Mouse (Mus musculus): ENCODE results near the gene Dnajb5. TPM values are rescaled to one million over a fixed set of nuclear protein-coding genes. Genes with fewer than 3 reads are reported as not detected.

The Dnajb5 gene
- 100 to 1,000 TPM; 143 to 183 TPM for total RNA-seq (2021)
- long read RNA-seq, experiment 1, full-length matches to known transcripts: 37 of 71 reads
- long read RNA-seq, experiment 1, partial matches to known transcripts: 32 of 71 reads
- long read RNA-seq, experiment 1, other reads (novel, unspliced or antisense): 2 of 71 reads
- long read RNA-seq, experiment 2, full-length matches to known transcripts: 41 of 74 reads
- long read RNA-seq, experiment 2, partial matches to known transcripts: 32 of 74 reads
- long read RNA-seq, experiment 2, other reads (novel, unspliced or antisense): 1 of 74 reads

DNA sequence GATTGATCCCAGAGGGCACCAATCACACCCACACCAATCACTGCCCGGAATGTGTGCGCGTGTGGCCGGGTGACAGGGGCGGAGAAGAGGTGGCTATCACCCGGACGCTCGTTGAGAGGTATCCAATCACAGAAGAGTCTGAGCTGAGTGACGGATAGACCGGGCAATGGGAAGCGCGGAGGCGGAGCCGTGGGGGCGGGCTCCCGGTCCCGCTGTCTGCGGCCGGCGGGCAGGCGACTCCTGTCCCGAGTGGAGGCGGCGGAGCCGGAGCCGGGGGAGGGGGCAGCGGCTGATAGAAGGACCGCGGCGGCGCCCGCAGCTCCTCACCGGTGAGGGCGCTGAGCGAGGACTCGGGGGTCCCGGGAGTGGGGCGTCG is at the start of gene Dnajb5:
TSS of gene Dnajb5 (plus strand) at position 139 of the 376 bp plus-strand sequence.
- peak; percentile 99 for DNase-seq

DNA sequence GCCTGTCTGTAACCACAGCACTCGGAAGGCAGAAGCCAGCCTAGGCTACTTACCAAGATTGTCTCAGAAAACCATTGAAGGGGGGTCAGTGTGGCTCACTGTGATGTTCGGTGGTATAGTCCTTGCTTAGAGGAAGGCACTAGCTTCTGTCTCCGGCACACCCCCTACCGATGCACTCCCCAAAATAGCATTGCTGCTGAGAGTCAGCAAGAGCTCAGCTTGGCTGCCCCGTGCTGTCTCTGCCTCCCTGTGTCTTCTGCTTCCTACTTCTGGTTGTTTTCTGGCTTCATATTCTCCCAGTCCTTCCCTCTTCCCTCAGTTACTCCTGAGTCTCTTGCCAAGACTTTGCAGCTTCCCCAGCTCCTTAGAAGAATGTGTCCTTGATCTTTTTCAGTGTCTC is 48.7 kb upstream of the Dnajb5 start:
- no peak for DNase-seq

DNA sequence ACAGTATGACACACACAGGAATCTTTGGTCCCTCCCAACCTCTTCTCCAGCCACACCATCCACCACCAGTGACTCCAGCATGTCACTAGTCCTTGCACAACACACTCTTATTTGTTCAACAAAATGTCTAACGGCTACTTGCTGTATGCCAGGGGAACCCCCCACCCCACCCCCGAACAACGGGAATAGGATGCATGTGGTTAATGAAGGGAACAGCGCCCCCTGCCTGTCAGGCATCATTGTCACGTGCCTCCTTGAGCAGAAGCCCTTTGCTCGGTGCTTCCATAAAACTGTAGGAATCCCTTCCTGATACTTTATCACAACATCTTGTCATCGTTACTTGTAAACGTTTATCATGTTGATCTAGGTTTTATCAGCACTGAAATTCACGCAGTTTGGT is 47.4 kb upstream of the Dnajb5 start:
- no peak for DNase-seq

DNA sequence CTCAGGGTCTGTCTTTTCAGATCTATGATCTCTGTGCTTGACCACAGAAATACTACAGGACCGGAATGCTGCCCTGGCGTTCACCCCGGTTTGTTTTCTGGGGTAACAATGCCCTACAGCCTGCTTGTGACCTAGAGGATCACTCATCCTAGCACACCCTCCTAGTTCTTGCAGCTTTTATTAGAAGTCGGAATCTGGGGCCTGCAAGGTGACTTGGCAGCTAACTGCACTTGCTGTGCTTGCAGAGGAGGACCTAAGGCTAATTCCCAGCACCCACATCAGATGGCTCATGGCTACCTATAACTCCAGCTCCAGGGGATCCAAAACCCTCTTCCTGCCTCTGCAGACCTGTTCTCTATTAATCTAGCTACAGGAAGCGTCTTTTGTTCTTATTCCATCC is 46.9 kb upstream of the Dnajb5 start:
- no peak for DNase-seq

DNA sequence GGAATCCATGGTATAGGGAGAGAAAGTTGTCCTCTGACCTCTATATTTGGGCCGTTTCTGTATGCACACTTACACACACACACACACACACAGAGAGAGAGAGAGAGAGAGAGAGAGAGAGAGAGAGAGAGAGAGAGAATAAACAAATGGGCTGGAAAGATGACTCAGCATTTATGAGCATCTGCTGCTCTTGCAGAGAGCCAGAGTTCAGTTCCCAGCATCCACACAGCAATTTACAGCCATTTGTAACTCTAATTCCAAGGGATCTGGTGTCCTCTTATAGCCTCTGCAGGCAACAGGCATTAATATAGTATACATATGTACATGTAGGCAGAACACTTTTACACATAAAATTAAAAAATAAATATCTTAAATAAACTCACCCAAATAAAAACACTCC is 45.7 kb upstream of the Dnajb5 start:
- no peak for DNase-seq

DNA sequence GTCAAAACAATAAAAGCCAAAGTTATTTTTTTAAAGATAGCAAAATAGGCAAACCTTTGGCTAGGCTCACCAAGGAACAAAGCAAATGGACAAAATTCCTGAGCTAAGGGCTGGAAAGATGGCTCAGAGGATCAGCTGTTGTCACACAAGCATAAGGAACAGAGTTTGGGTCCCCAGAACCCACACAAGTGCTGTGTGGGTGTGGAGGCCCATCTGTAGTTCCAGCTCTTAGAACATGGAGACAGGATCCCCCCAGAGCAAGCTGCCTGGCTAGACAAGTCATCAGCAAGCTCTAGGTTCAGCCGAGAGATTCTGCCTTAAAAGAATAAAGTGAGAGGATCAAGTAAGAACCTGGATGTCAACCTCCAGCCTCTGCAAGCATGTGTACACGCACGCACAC is 45.1 kb upstream of the Dnajb5 start:
- no peak for DNase-seq

DNA sequence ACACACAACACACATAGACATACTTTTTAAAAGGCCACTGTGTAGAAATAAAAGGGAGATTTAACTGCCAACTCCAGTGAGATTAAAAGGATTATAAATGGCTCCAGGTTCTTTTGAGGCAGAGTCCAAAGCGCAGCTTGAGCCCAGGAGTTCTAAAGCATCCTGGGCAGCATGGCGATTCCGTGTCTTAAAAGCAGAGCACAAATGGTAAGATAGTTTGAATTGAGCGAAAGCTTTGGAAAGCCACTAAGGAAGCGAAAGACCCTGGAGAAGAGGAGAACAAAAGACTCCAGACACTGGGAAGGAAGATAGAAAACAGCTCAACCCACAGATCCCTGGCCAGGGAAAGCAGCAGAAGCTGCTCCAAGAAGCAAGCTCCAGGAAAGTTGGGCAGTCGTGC is 44.6 kb upstream of the Dnajb5 start:
- no peak for DNase-seq

DNA sequence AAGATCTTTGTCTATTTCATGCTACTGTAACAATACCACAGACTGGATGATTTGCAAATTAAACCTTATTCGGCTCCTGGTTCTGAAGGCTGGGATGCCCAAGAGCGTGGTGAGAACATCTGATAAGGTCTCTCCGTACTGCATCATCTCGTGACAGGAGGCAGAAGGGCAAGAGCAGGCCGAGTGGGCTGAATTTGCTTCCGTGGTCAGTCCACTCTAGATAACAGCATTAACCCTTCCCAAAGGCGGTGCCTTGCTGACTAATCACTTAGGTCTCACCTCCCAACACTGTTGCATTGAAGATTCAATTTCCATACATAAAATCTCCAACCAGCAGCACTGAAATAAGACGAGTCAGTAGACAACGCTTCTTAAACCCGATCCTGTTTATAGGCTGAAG is 36.2 kb upstream of the Dnajb5 start:
- DNase-seq: no peak

DNA sequence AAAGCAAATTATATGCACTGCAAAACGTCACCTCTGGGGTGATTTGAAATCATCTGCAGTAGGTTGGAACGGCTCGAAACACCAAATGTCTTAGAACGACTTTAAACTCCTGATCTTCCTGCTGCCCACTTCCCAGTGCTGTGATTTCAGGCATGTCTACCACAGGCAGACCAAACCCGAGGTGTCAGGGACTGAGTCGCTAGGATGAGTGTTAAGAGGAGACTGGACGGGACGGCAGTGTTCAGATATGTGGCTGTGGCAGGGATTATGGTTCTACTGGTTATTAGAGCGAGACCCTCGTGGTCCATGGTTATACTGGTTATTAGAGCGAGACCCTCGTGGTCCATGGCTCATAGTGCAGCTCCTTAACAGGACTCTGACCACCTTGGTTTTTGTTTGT is 34.3 kb upstream of the Dnajb5 start:
- DNase-seq: no peak

DNA sequence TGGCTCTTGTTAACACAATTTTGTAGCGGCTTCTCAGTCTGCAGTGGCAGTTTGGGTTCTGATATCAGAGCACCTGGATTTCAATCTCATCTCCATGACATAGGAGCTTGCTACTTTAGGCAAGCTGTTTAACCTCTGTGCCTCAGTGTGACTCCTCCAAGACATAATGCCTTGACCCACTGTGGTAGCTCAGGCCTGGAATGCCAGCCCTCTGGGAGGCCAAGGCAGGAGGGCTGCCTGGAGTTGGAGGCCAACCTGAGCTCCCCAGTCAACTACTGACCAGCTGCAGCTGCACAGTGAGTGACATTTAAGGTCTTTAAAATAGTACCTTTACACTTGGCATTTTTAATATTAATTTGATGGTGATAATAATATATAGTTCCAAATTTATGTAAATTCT is 33.6 kb upstream of the Dnajb5 start:
- no peak for DNase-seq

DNA sequence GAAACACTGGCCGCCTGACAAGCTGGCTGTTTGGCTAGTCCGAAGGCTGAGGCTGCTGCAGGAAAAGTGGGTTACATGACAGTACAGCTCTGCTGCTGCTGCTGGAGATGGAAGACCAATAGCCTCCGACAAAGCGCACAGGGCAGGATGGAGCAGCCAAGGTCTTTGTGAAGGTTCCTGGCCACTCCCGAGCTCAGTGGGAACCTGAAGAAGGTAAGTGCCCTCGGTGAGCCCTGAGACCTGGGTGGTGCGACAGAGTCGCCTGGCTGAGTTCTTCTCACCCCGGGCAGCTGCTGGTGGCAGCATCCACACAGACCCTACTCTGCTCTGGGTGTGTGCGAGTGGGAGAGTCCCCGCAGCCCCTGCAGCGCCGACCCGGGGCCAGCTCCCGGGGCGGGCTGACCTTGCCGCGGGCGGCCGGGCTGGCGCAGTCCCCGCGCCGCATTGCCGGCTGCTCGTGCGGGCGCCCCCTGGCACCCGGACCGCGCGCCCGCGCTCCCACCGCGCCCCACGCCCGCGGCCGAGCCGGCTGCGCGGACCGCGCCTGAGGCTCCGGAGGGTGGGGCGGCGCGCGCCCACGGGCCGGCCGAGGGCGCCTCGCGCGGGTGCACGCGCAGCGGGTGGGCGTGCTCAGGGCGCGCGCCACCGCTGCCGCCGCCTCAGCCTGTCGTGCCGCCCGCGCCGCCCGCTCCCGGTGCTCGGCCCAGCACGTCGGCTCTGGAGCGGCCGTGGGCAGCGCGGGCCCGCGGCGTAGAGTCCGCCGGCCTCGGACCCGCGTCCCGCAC is 32.8 kb upstream of the Dnajb5 start, which contains the start of gene Phf24:
TSS of gene Phf24 (plus strand) at position 44 of the 785 bp plus-strand sequence.
- no peak for DNase-seq

DNA sequence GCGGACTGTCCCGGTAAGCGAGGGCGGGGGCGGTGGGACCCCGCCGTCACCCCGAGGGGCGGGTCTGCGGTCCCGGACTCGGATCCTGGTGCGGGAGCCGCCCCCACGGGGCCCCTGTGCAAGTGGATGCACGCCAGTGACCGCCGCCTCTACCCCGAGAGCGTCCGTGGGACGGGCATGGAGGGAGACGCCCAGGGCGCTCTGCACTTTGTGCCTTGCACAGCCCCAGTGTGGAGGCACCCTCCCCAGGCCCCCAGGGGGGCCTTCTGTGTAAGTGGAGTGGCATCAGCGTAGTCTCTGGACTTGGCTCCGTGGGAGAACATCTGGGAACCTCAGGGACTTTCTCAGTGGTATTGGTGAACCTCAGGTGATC is 32.2 kb upstream of the Dnajb5 start:
- no peak for DNase-seq

DNA sequence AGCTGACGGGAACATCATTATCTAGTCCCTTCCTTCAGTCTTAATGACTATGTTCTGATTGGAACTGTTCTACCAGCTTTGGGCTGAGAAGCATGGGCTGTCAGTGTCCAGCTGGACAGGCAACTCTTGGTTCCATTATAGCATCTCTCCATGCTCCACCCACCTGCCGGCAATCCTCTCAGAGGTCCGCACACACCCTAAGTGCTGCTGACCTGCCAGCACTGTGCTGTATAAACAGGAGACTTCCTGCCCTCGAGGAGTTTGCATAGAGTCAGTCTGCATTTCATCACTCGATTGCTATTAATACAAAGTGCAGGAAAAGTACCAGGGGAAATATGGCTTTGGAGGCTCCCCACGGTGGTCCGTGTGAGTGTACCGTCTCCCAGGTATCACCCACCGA is 28.9 kb upstream of the Dnajb5 start:
- DNase-seq: no peak

DNA sequence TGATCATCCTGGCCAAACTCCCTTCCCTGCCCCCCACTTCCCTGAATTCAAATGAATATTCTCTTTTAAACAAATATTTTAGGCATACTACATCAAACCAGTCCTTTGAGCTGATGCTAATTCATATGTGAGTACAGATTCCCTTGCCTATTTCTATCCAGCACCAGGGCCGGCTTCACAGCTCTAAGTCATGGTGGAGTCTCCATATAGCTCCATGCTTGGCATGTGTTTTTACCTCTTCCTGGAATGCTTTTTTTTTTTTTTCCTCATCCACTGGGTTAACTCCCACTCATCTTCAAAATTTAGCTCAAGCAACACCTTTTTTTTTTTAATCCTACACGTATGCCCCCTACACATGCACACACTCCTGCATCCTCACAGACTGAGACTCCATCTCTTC is 28.1 kb upstream of the Dnajb5 start:
- no peak for DNase-seq

DNA sequence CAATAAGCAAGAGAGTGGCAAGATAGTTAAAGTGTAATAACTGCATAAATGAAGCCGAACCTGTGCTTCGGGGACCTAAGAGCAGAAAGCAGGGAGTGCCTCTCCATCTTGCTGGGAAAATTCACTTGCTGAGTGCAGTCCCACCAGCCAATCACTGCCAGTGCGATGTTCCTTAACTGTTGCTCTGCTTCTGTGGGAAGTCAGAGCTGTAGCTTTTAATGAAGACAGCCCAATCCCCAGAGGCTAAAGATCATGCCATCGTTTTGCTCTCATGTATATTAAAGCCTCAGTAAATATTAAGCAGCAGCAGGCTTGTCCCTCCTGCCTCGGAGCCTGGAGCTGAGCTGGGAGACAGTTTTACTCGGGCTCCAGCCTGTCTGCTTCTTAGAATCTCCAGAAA is 27.6 kb upstream of the Dnajb5 start:
- no peak for DNase-seq

DNA sequence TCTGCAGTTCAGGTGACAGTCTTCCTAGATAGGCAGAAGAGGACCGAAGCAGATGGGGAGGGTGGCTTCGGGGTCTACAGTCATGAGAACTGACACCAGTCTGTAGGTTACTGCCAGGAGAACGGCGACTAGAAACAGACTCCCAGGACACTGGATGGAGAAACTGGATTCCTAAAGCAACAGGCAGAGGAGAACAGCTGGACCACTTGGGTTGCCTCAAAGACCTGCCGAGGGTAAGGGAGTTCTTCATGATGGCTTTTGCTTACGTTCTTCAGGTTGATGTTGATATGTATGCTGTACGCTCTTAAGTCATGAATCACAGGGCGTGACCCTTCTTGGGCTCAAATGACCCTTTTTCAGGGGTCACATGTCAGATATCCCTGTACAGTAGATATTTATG is 27.2 kb upstream of the Dnajb5 start:
- DNase-seq: no peak

DNA sequence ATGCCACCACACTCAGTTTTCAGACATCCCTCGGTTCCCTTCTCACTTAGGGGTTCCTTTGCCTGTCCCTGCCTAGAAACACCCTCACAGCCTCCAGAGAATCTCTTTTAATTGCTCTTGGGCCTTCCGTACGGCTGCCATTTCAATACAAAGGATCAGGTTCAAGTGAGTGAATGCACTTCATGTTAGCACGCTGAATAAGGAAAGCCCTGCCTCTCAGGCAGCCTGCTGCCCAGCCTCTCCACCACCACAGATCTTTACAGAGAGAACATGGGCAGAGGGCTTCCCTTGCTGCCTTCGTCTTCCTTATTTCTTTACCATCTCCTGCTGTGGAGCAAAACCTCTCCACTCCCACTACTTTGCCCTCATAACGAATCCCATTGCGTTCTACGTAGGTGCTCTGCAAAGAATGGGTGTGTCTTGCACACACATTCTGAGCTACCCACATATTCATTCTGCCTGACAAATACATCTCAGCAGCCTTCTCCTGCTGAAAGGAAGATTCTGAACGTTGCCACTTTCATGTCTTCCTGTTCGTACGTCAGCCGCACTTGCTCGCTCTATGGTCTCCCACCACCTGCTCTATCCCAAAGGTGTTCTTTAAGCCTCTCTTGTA is 25.4 kb upstream of the Dnajb5 start:
- no peak for DNase-seq

DNA sequence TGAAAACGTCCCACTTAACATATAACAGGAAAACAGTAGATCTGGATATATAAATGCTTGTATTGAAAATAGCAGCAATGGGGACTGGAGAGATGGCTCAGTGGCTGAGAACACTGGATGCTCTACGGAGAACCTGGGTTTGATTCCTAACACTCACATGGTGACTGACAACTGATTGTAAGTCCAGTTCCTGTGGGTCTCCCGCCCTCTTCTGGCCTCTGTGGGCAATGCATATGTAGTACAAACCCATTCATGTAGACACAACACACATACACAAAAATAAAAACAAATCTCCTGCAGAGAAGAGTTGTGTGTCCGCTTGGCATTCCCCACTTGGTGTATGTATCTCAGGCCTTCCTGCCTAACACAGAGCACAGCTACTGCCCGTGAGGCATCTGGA is 21.4 kb upstream of the Dnajb5 start:
- DNase-seq: no peak

DNA sequence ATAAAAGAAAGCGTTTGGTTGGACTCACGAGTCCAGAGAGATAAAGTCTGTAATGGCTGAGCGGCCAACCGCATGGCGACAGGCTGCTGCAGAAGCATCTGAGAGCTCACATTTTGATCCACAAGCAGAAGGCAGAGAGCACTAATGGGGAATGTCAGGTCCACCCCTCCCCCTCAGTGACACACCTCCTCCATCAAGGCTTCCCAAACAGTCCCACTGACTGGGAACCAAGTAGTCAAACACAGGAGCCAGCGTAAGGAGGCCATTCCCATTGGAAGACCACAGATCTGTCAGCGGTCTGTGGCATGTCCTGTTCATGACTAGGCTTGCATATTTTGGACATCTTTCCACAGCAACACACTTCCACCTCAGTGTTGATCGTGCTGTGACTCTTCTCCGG is 20.7 kb upstream of the Dnajb5 start:
- DNase-seq: no peak

DNA sequence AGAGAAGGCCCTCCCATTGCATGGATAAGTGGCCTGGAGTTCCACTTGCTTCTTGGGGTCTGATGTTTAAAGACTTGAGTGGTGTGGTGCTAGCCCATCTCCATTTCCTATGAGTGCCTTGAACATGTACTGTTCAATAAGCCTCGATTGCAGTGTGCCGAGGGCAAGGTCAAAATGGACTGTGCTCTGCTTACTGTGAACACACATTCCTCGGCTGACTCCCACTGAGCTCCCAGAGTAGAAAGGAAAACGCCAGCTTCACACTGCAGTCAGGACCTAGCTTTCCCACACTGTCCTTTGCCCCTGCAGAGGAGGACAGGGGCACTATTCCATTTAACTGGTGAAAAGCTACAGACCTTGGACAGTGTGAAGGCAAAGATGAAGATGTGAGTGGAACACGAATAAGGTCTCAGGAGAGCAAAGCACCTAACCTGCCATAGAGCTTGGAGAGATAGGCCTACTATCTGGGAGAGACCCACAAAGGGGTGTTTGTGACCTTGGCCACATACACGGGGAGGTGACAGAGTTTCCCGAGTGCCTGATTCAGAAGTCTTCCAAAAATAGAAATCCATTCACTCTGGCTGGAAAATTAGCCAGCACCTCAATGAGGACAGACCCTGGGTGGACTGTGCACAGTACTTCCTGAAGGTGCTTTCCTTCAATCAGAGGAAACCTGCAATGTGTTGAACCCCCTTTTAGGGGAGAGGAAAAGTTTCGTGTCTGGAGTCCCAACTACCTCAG is 17.2 kb upstream of the Dnajb5 start:
- DNase-seq: no peak

DNA sequence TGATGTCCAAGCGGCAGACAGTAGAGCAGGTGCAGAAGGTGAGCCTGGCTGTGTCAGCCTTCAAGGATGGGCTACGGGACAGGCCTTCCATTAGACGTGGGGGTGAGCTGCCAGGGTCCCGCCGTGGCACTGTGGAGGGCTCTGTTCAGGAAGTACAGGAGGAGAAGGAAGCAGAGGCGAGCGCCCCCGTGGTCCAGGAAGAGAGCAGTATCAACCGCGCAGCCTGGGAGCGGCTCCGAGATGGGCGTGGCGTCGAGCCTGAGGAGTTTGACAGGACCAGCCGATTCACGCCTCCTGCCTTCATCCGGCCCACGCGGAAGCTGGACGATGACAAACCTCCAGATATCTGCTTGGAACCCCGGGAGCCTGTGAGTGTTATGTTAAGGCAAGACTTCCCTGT is 16.0 kb upstream of the Dnajb5 start:
- peak; percentile 46 for DNase-seq

DNA sequence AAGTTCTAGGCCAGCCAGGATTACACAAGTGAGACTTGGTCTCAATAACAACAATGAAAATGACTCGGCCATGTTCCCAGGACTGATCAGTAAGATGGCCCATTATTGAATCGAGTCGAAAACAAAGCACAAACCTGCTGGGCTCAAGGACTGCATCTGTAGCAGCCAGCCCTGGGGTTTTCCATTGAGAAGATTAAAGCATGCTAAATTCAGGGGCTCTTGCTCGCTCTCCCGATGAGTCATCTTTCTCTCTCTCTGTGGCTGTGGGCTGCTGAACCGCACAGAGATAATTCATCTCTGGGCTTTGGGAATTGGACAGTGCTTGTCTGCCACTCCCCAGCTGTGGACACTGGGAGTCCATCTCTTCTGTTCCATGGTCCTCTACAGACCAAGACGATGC is 8.2 kb upstream of the Dnajb5 start:
- DNase-seq: no peak

DNA sequence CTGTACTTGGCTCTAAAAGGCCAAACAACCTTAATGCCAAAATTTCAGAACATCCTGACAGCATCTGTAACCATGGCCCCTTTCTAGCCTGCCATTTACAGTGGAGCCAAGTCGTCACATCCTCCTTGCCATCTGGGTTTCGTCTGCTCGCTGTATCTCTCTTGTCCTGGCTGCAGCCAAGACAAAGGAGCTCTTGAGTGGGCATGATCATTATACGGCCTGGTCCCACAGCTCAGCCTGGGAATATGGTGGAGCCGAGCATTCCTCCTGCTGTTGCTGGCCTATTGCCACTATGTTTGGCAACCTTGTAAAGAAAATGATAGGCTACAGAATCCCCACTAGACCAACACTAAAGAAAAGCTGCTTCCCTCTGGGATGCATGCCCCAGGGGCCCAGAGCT is 6.3 kb upstream of the Dnajb5 start:
- no peak for DNase-seq

Data from gastrocnemius, postnatal 25 days (tissue).